Mouse (Mus musculus) midbrain, embryonic 11.5 days (tissue): ENCODE measurements at regions not wholly inside any gene's neighbourhood (a gene's known extent, or its start where the extent isn't known, plus 50 kb on each side); places are given as distances from the start of the nearest gene placed in this dataset.

ENCODE experiments used
- ATAC-seq: fragments of 200-750 bp; cut with Nextera tagmentation; 2 replicates; pipeline ENCODE4 v1.8.0; 2017; ENCODE audit warnings: moderate TSS enrichment, moderate library complexity; ENCODE audit not compliant: low FRiP score
- DNase-seq: peaks from one replicate; pipeline ENCODE4 v3.0.0; 2015; ENCODE audit warnings: low spot score; ENCODE audit errors: missing footprints
- H3K27ac ChIP-seq: fragments of 300-500 bp; sonication (generic); 2 replicates; pipeline ENCODE4 v1.5.1; 2014; ENCODE audit warnings: low read depth, low read length
- H3K27me3 ChIP-seq: fragments of 300-500 bp; sonication (generic); 2 replicates; pipeline ENCODE4 v1.6.1; 2014; ENCODE audit warnings: mild to moderate bottlenecking, low read length, moderate library complexity, mixed read lengths; ENCODE audit not compliant: control insufficient read depth, insufficient read depth
- H3K36me3 ChIP-seq: fragments of 300-500 bp; sonication (generic); 2 replicates; pipeline ENCODE4 v1.6.1; 2014; ENCODE audit warnings: mild to moderate bottlenecking, low read length, moderate library complexity, mixed read lengths; ENCODE audit not compliant: control insufficient read depth, insufficient read depth
- H3K4me1 ChIP-seq: fragments of 300-500 bp; sonication (generic); 2 replicates; pipeline ENCODE4 v1.6.1; 2014; ENCODE audit warnings: low read length; ENCODE audit not compliant: control insufficient read depth, insufficient read depth
- H3K4me2 ChIP-seq: fragments of 300-500 bp; sonication (generic); 2 replicates; pipeline ENCODE4 v1.6.1; 2014; ENCODE audit warnings: mild to moderate bottlenecking, moderate library complexity
- H3K4me3 ChIP-seq: fragments of 300-500 bp; sonication (generic); 2 replicates; pipeline ENCODE4 v1.5.1; 2014; ENCODE audit warnings: low read depth, low read length
- H3K9ac ChIP-seq: fragments of 300-500 bp; sonication (generic); 2 replicates; pipeline ENCODE4 v1.6.1; 2014; ENCODE audit warnings: low read length
- H3K9me3 ChIP-seq: fragments of 300-500 bp; sonication (generic); 2 replicates; pipeline ENCODE4 v1.6.1; 2016; ENCODE audit warnings: low read length; ENCODE audit not compliant: control insufficient read depth
- WGBS: fragments of 180-500 bp; shearing (Covaris S2); extraction: QIAGEN DNeasy Blood & Tissue Kit; methylation state at CpG from one replicate; pipeline ENCODE4 v1.1.7; 2014; 5-methylcytosine and 5-hydroxymethylcytosine counted together

- H3K36me3 ChIP-seq = no peaks in the 10 kb centered on the region
- H3K4me3 ChIP-seq = no peak overlapping the region
- no peak overlapping the region for H3K9ac ChIP-seq
- H3K27ac ChIP-seq = no peak overlapping the region
- no peak for ATAC-seq
- no peak for DNase-seq
- H3K4me2 ChIP-seq = no peak overlapping the region
- H3K9me3 ChIP-seq = no peaks in the 10 kb centered on the region
- H3K4me1 ChIP-seq = no peaks in the 10 kb centered on the region
- WGBS = 70% methylated on average over 4 of the region's 4 CpGs
- no peaks in the 10 kb centered on the region for H3K27me3 ChIP-seq
Measured at GRCm38 (mm10) chr4:8362409-8362808, 123.6 kb upstream of the Car8 start.

GRCm38 (mm10) chr4:8361931-8362330 is 123.1 kb upstream of the Car8 start:
- Histone ChIP-seq H3K4me3 (no peak overlapping the region), H3K36me3 (no peaks in the 10 kb centered on the region), H3K27ac (no peak overlapping the region), H3K4me1 (no peaks in the 10 kb centered on the region), H3K27me3 (no peaks in the 10 kb centered on the region), H3K9me3 (no peaks in the 10 kb centered on the region), H3K4me2 (no peak overlapping the region), H3K9ac (no peak overlapping the region)
- ATAC-seq (no peak), DNase-seq (no peak)
- WGBS = 66% methylated on average over 2 of the region's 2 CpGs

- H3K36me3 ChIP-seq = no peaks in the 10 kb centered on the region
- H3K27me3 ChIP-seq = no peaks in the 10 kb centered on the region
- H3K4me2 ChIP-seq = no peak overlapping the region
- no peak overlapping the region for H3K27ac ChIP-seq
- no peaks in the 10 kb centered on the region for H3K9me3 ChIP-seq
- H3K4me1 ChIP-seq = no peaks in the 10 kb centered on the region
- no peak overlapping the region for H3K4me3 ChIP-seq
- ATAC-seq = no peak
- H3K9ac ChIP-seq = no peak overlapping the region
- no peak for DNase-seq
Measured at GRCm38 (mm10) chr4:8361305-8361704, 122.5 kb upstream of the Car8 start.

GRCm38 (mm10) chr4:8357443-8357842 is 118.6 kb upstream of the Car8 start:
- H3K4me1 ChIP-seq = no peaks in the 10 kb centered on the region
- WGBS = 76% methylated on average over 1 of the region's 1 CpGs
- no peaks in the 10 kb centered on the region for H3K36me3 ChIP-seq
- H3K4me2 ChIP-seq = no peak overlapping the region
- no peak for DNase-seq
- H3K27me3 ChIP-seq = no peaks in the 10 kb centered on the region
- H3K9me3 ChIP-seq = no peaks in the 10 kb centered on the region
- ATAC-seq = no peak
- H3K9ac ChIP-seq = no peak overlapping the region
- H3K27ac ChIP-seq = no peak overlapping the region
- H3K4me3 ChIP-seq = no peak overlapping the region

GRCm38 (mm10) chr4:8341928-8342327 is 103.1 kb upstream of the Car8 start:
- 88% methylated on average over 4 of the region's 4 CpGs for WGBS

GRCm38 (mm10) chr4:8309241-8309987 is 70.6 kb upstream of the Car8 start:
- no peak overlapping the region for H3K9ac ChIP-seq
- H3K27ac ChIP-seq = no peak overlapping the region
- 91% methylated on average over 10 of the region's 10 CpGs for WGBS
- H3K36me3 ChIP-seq = no peaks in the 10 kb centered on the region
- no peak for ATAC-seq
- no peak overlapping the region for H3K4me3 ChIP-seq
- no peaks in the 10 kb centered on the region for H3K9me3 ChIP-seq
- no peaks in the 10 kb centered on the region for H3K27me3 ChIP-seq
- no peaks in the 10 kb centered on the region for H3K4me1 ChIP-seq
- DNase-seq = no peak
- no peak overlapping the region for H3K4me2 ChIP-seq

More at GRCm38 (mm10) chr4:8341928-8342327, 103.1 kb upstream of the Car8 start:
- H3K36me3 ChIP-seq = no peaks in the 10 kb centered on the region
- H3K27me3 ChIP-seq = no peaks in the 10 kb centered on the region
- H3K9ac ChIP-seq = no peak overlapping the region
- ATAC-seq (no peak), DNase-seq (no peak)
- H3K4me2 ChIP-seq = no peak overlapping the region
- H3K4me3 ChIP-seq = no peak overlapping the region
- H3K9me3 ChIP-seq = no peaks in the 10 kb centered on the region
- no peaks in the 10 kb centered on the region for H3K4me1 ChIP-seq
- no peak overlapping the region for H3K27ac ChIP-seq

- 86% methylated on average over 1 of the region's 1 CpGs for WGBS
- H3K4me2 ChIP-seq = no peak overlapping the region
- no peak overlapping the region for H3K27ac ChIP-seq
- no peaks in the 10 kb centered on the region for H3K36me3 ChIP-seq
- H3K9me3 ChIP-seq = no peaks in the 10 kb centered on the region
- ATAC-seq (no peak), DNase-seq (no peak)
- H3K4me3 ChIP-seq = no peak overlapping the region
- H3K9ac ChIP-seq = no peak overlapping the region
- H3K27me3 ChIP-seq = no peaks in the 10 kb centered on the region
- no peaks in the 10 kb centered on the region for H3K4me1 ChIP-seq
Measured at GRCm38 (mm10) chr4:8292563-8292962, 53.7 kb upstream of the Car8 start.

GRCm38 (mm10) chr4:8291528-8292492 is 53.0 kb upstream of the Car8 start:
- Histone ChIP-seq H3K4me2 (no peak overlapping the region), H3K4me3 (no peak overlapping the region), H3K27ac (no peak overlapping the region), H3K9ac (no peak overlapping the region), H3K36me3 (no peaks in the 10 kb centered on the region), H3K4me1 (no peaks in the 10 kb centered on the region), H3K27me3 (no peaks in the 10 kb centered on the region), H3K9me3 (no peaks in the 10 kb centered on the region)
- no peak for DNase-seq
- 63% methylated on average over 11 of the region's 11 CpGs for whole genome bisulfite sequencing
- peak; percentile 46; the same call in 1 of the 2 replicates for ATAC-seq

GRCm38 (mm10) chr4:8289901-8290300 is 51.1 kb upstream of the Car8 start:
- no peak for DNase-seq
- 85% methylated on average over 5 of the region's 5 CpGs for WGBS

More at GRCm38 (mm10) chr4:8289901-8290300, 51.1 kb upstream of the Car8 start:
- no peak overlapping the region for H3K9ac ChIP-seq
- no peaks in the 10 kb centered on the region for H3K36me3 ChIP-seq
- H3K4me1 ChIP-seq = no peaks in the 10 kb centered on the region
- no peak overlapping the region for H3K4me3 ChIP-seq
- no peaks in the 10 kb centered on the region for H3K9me3 ChIP-seq
- no peak overlapping the region for H3K4me2 ChIP-seq
- no peaks in the 10 kb centered on the region for H3K27me3 ChIP-seq
- no peak for ATAC-seq
- no peak overlapping the region for H3K27ac ChIP-seq
